Mouse (Mus musculus) cerebellum, postnatal 36 days (tissue): Measurements from ENCODE around the gene Nln.

ENCODE experiments used
- DNase-seq, 2 experiments: peaks; one replicate each; pipeline ENCODE4 v3.0.0; 2021 to 2022; ENCODE audit warnings: mixed read lengths in 2 of 2

Nln gene

GRCm38 (mm10) chr13:104014038-104014437 is 95.4 kb downstream of the Nln start:
- DNase-seq: no peak

- no peak for DNase-seq
These were observed 96.0 kb downstream of the Nln start for GRCm38 (mm10) chr13:104013380-104013779.

- DNase-seq: no peak
These were observed 97.1 kb downstream of the Nln start for GRCm38 (mm10) chr13:104012214-104012833.

- DNase-seq: no peak
These were observed 98.1 kb downstream of the Nln start for GRCm38 (mm10) chr13:104011289-104011688.

- no peak for DNase-seq
These were observed 104.1 kb downstream of the Nln start for GRCm38 (mm10) chr13:104005231-104005845.

- no peak for DNase-seq
These were observed 115.3 kb downstream of the Nln start for GRCm38 (mm10) chr13:103994085-103994455.

- DNase-seq: no peak
These were observed 116.0 kb downstream of the Nln start for GRCm38 (mm10) chr13:103993142-103994084.

GRCm38 (mm10) chr13:103986660-103987059 is 122.8 kb downstream of the Nln start:
- no peak for DNase-seq

GRCm38 (mm10) chr13:103985510-103986278 is 123.7 kb downstream of the Nln start:
- no peak for DNase-seq

- no peak for DNase-seq
These were observed 127.0 kb downstream of the Nln start for GRCm38 (mm10) chr13:103982376-103982775.

- DNase-seq: no peak
These were observed 129.0 kb downstream of the Nln start for GRCm38 (mm10) chr13:103980414-103980813.

GRCm38 (mm10) chr13:103978286-103978866 is 131.0 kb downstream of the Nln start:
- DNase-seq: no peak

GRCm38 (mm10) chr13:103977844-103978243 is 131.6 kb downstream of the Nln start:
- DNase-seq: no peak

GRCm38 (mm10) chr13:103976181-103976724 is 133.2 kb downstream of the Nln start:
- no peak for DNase-seq

GRCm38 (mm10) chr13:103975101-103975500 is 134.3 kb downstream of the Nln start:
- DNase-seq: no peak

- no peak for DNase-seq
These were observed 135.4 kb downstream of the Nln start for GRCm38 (mm10) chr13:103973977-103974376.
